ENCODE assay signal across 8 mouse cellular contexts in the genomic region with DNA sequence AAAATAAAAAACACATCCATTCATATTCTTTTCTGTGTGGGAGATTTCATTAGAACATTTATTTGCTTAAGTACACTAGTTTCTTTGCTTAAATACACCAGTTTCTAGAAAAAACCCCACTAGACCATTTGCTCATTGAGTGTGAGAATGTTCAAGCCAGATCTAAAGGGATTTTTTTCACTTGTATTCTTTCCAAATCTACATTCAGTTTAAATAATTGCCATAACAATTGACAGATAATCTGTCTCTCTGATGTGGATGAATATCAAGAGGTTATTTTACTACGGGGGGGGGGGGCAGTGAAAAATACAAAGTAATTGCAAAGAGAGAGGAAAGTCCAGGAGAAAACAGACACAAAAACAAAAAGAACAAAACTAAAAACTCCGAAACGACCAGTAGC. TPM values are rescaled to one million over a fixed set of nuclear protein-coding genes. Genes with fewer than 3 reads are reported as not detected.
A peak's percentile ranks its signal among the peaks of the same experiment; 100 is the strongest.
DNase-seq lines count a peak whose midpoint lies in the region; ATAC-seq and TF ChIP-seq lines count a peak whose summit lies in the region.

No protein-coding gene starts in this region.

- no peaks in the 10 kb centered on the region for H3K27me3 ChIP-seq in heart, adult 2 months (ENCODE audit: control insufficient read depth, insufficient read depth, low read length)
- H3K27me3 ChIP-seq in liver, embryonic 11.5 days (replicated peaks; ENCODE audit: control insufficient read depth, insufficient read depth, low read length), result no peaks in the 10 kb centered on the region

- TF ChIP-seq CTCF in heart, adult 2 months (IDR thresholded peaks at IDR 0.05), result no peak
- TF ChIP-seq CTCF in embryonic fibroblast, embryonic 13.5 days (IDR thresholded peaks at IDR 0.05; ENCODE audit: borderline replicate concordance, insufficient read depth, low read length), result no peak

- H3K4me1 ChIP-seq in heart, adult 2 months (ENCODE audit: control insufficient read depth, insufficient read depth, low read length), result peaks cover 2% of the 10 kb centered on the region
- H3K4me1 ChIP-seq in embryonic fibroblast, embryonic 13.5 days (ENCODE audit: control insufficient read depth, insufficient read depth, low read length), result no peaks in the 10 kb centered on the region
- peaks cover 15% of the 10 kb centered on the region for H3K4me1 ChIP-seq in liver, embryonic 11.5 days (replicated peaks; ENCODE audit: control insufficient read depth, insufficient read depth, low read length)

- DNase-seq in heart, adult 2 months, result no peak
- no peak for DNase-seq in heart, adult 18-20 months
- DNase-seq in 416B (ENCODE audit: low read depth), result peak; percentile 22
- no peak for DNase-seq in liver, embryonic 11.5 days (ENCODE audit: low spot score)
- no peak for DNase-seq in ovary, postnatal 36 days (ENCODE audit: low spot score)
- no peak for DNase-seq in thymus, postnatal 25 days
- no peak for DNase-seq in ovary, postnatal 14 days (ENCODE audit: low spot score)

- peaks cover 2% of the 10 kb centered on the region for H3K36me3 ChIP-seq in heart, adult 2 months (ENCODE audit: control insufficient read depth, insufficient read depth, low read length)
- no peaks in the 10 kb centered on the region for H3K36me3 ChIP-seq in liver, embryonic 11.5 days (ENCODE audit: control insufficient read depth, insufficient read depth, low read length)

- H3K27ac ChIP-seq in heart, adult 2 months, result peak overlapping the region; percentile 99
- H3K27ac ChIP-seq in embryonic fibroblast, embryonic 13.5 days (ENCODE audit: insufficient read depth, low read length), result peak overlapping the region; percentile 91
- peak overlapping the region; percentile 95 for H3K27ac ChIP-seq in liver, embryonic 11.5 days (ENCODE audit: low read depth, low read length)

- no peak for TF ChIP-seq POLR2A in heart, adult 2 months (IDR thresholded peaks at IDR 0.05; ENCODE audit: insufficient read depth, low read depth, low read length)
- no peak for TF ChIP-seq POLR2A in embryonic fibroblast, embryonic 13.5 days (IDR thresholded peaks at IDR 0.05; ENCODE audit: low read depth, low read length)

- no peaks in the 10 kb centered on the region for H3K9me3 ChIP-seq in liver, embryonic 11.5 days (ENCODE audit: control insufficient read depth, low read length)

- intact Hi-C loops in heart, adult 2 months (cut with DNase I), result loop anchor here (2.0 to 10.0 kb wide), 4 partner anchors 64 to 438 kb away; partner anchors contain the start of genes Gm43552, Lias, Pds5a and Rpl9

- ATAC-seq in liver, embryonic 11.5 days (replicated peaks; ENCODE audit: low FRiP score), result no peak

- peak overlapping the region; percentile 63 for H3K4me3 ChIP-seq in heart, adult 2 months
- H3K4me3 ChIP-seq in embryonic fibroblast, embryonic 13.5 days (ENCODE audit: insufficient read depth, low read length), result peak overlapping the region; percentile 65
- peak overlapping the region; percentile 93 for H3K4me3 ChIP-seq in liver, embryonic 11.5 days (ENCODE audit: low read depth, low read length)

- no peaks in the 10 kb centered on the region for H3K79me2 ChIP-seq in heart, adult 2 months (replicated peaks; ENCODE audit: control insufficient read depth, insufficient read depth, low read length)

- H3K9ac ChIP-seq in heart, adult 2 months (ENCODE audit: low read depth, low read length), result peak overlapping the region; percentile 98; the same call in 1 of the 2 replicates
- peak overlapping the region; percentile 89 for H3K9ac ChIP-seq in liver, embryonic 11.5 days (ENCODE audit: low read depth, low read length)

- 5% methylated on average over 3 of the region's 3 CpGs for WGBS in heart, adult 2 months
- 4% methylated on average over 3 of the region's 3 CpGs for WGBS in liver, embryonic 11.5 days

- no peak for TF ChIP-seq EP300 in heart, adult 2 months (IDR thresholded peaks at IDR 0.05; ENCODE audit: insufficient read depth, low read depth, low read length)

- peak overlapping the region; percentile 88 for H3K4me2 ChIP-seq in liver, embryonic 11.5 days

RNA-seq across cellular contexts. Expression of gene N4bp2, which starts 0.6 kb away (rescaled TPM):
- total RNA-seq in heart, adult 2 months (2021), result 10 to 100 TPM; 11.1 TPM
- polyA plus RNA-seq in heart, adult 2 months (2012; rRNA removed), result 2.4 and 4.1 TPM in 2 replicates
- 10 to 100 TPM in 1 of 2 experiments, 1 to 10 TPM in 1; 9.8 to 11.5 TPM for total RNA-seq in heart, adult 18-20 months (2021)
- polyA plus RNA-seq in embryonic fibroblast, embryonic 13.5 days (2011; ENCODE audit: insufficient read length, low read depth, missing spikeins), result 13.6 and 15.4 TPM in 2 replicates
- 28.2 and 31.6 TPM in 2 replicates for polyA plus RNA-seq in liver, embryonic 11.5 days (2014; fragmentation: Nextera tagmentation; extraction: Ambion mirVana)
